Mouse (Mus musculus): ENCODE measurements around the gene Olfr875.

DNA sequence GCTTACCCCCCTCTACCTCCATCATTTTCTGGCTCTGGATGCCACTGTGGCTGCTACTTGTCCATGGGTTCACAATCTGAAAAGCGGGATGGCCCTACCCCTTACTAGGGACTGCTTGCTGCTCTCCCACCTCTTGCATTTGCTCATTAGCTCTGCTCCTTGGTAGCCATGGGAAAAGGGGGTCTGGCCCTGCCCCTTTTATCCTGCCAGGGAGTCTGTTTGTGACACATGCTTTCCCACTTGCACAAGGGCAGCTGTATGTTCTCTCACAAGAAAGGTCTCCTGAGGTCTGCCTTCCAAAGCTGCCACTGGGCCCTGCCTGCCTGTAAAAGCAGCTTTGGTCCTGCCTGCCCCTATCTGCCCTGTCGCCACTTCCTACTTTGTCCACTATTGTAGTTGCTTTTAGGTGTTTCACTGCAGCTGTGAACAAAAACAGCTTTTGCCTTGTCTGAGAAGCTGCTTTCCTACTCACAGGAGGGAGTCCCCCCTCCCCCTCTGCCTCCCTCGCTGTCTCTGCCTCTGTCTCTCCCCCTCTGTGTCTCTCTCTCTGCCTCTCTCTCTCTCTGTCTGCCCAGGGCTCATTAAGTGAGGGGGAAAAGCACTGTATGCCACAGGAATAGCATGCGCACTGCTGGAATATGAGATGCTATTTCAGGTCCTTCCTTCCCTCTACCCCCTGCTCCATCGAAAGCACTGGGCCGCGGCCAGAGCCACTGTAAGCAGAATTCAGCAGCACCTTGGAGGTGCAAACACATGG is 21.2 kb upstream of the Olfr875 start:
- no peak for TF ChIP-seq POLR2A (IDR thresholded peaks at IDR 0.05; ENCODE audit: control insufficient read depth, extremely low read depth, insufficient read depth, low read length, poor library complexity)
- TF ChIP-seq CTCF (IDR thresholded peaks at IDR 0.05; ENCODE audit: borderline replicate concordance, control insufficient read depth, extremely low read depth, insufficient read depth, low read length, poor library complexity), result no peak

All from thymus, adult 2 months (tissue).